Mouse (Mus musculus) forebrain, embryonic 15.5 days (tissue): ENCODE data around the gene Fads1. TPM values are rescaled to one million over a fixed set of nuclear protein-coding genes. Genes with fewer than 3 reads are reported as not detected.
"Not testable (repeated sequence)": the region's sequence is repeated elsewhere in the genome, so short reads cannot be mapped to it uniquely, and the experiment has no call there.

Source experiments
- ATAC-seq: fragments of 200-750 bp; cut with Nextera tagmentation; replicated peaks from 2 replicates; pipeline ENCODE4 v1.8.0; 2017; ENCODE audit warnings: mild to moderate bottlenecking, moderate TSS enrichment, moderate library complexity
- H3K27ac ChIP-seq: fragments of 300-500 bp; sonication (generic); replicated peaks from 2 replicates; pipeline ENCODE4 v1.5.1; 2015; ENCODE audit warnings: mild to moderate bottlenecking, inconsistent platforms
- H3K27me3 ChIP-seq: fragments of 300-500 bp; sonication (generic); 2 replicates; pipeline ENCODE4 v1.6.1; 2015; ENCODE audit warnings: inconsistent platforms
- H3K36me3 ChIP-seq: fragments of 300-500 bp; sonication (generic); 2 replicates; pipeline ENCODE4 v1.6.1; 2015; ENCODE audit warnings: mild to moderate bottlenecking, inconsistent platforms
- H3K4me1 ChIP-seq: fragments of 300-500 bp; sonication (generic); 2 replicates; pipeline ENCODE4 v1.6.1; 2015; ENCODE audit warnings: inconsistent platforms
- H3K4me2 ChIP-seq: fragments of 300-500 bp; sonication (generic); replicated peaks from 2 replicates; pipeline ENCODE4 v1.6.1; 2015; ENCODE audit warnings: mild to moderate bottlenecking, inconsistent platforms
- H3K4me3 ChIP-seq: fragments of 300-500 bp; sonication (generic); 2 replicates; pipeline ENCODE4 v1.5.1; 2015; ENCODE audit warnings: mild to moderate bottlenecking, inconsistent platforms
- H3K9ac ChIP-seq: fragments of 300-500 bp; sonication (generic); replicated peaks from 2 replicates; pipeline ENCODE4 v1.6.1; 2015; ENCODE audit warnings: mild to moderate bottlenecking, inconsistent platforms
- H3K9me3 ChIP-seq: fragments of 300-500 bp; sonication (generic); 2 replicates; pipeline ENCODE4 v1.6.1; 2016; ENCODE audit warnings: inconsistent platforms
- WGBS: fragments of 180-500 bp; shearing (Covaris S2); methylation state at CpG from one replicate; pipeline ENCODE4 v1.1.7; 2015; ENCODE audit warnings: mixed read lengths; 5-methylcytosine and 5-hydroxymethylcytosine counted together
- polyA plus RNA-seq: library from polyadenylated mRNA; unstranded; fragments of >200 nt; fragmentation: Nextera tagmentation; extraction: Ambion mirVana; gene quantifications from 2 replicates; pipeline ENCODE4 v1.2.1, GENCODE M21; 2015

Gene Fads1
- 158 and 166 TPM in 2 replicates for polyA plus RNA-seq

DNA sequence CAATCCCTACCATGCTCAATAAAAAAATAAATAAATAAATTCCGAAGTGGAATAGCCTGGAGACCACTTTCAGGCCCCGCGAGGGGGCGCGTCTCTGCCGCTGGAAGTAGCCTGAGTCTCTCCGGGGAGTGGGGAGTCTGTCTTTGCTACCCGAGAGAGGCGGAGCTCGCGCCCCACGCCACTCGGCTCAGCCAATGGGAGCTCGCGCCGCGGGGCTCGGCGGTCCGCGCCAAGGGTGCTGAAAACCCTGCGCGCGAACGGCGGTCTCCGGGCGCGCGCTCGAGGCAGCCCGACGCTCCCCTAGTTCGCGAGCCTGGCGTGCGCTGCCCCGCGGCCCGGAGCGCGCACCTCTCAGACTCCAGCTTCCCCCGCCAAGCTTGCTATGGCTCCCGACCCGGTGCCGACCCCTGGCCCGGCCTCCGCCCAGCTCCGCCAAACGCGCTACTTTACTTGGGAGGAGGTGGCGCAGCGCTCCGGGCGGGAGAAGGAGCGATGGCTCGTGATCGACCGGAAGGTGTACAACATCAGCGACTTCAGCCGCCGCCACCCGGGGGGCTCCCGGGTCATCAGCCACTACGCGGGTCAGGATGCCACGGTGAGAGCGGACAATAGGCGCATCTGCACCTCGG is at the start of gene Fads1:
Gene Fads1 (plus strand): TSS at position 219 of the 629 bp plus-strand sequence.
- Histone ChIP-seq H3K36me3 (peaks cover 23% of the 10 kb centered on the region), H3K27ac (peak within 1 kb of the TSS; percentile 94), H3K27me3 (no peaks in the 10 kb centered on the region), H3K9ac (peak within 1 kb of the TSS; percentile 95), H3K9me3 (no peaks in the 10 kb centered on the region), H3K4me1 (peaks cover 46% of the 10 kb centered on the region), H3K4me3 (peak within 1 kb of the TSS; percentile 70), H3K4me2 (peak within 1 kb of the TSS; percentile 79)
- WGBS: under 1% methylated on average over 70 of the region's 70 CpGs
- peak; percentile 97 for ATAC-seq

DNA sequence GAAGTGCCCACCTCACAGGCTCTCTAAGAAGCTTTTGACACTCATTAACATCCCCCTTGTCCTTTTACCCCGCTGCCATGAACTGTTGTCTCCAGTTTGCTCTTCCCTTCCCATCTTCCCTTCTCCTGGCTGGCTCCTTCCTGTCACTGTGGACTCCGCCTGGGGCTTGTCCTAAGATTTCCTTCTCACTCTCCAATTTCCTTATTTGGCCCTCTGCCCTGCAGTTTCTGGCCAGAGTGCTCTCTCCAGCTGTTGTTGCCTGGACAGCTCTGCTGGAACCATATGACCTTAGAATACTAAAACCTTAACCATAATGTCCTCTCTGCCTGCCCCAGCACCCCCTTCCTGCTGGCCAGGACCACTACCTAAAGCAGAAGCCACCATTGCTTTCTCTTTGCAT is 48.0 kb upstream of the Fads1 start:
- H3K4me1 ChIP-seq: no peaks in the 10 kb centered on the region
- WGBS: 74% methylated on average over 2 of the region's 2 CpGs
- ATAC-seq: no peak
- no peak overlapping the region for H3K9ac ChIP-seq
- H3K36me3 ChIP-seq: no peaks in the 10 kb centered on the region
- H3K9me3 ChIP-seq: no peaks in the 10 kb centered on the region
- H3K27ac ChIP-seq: no peak overlapping the region
- no peak overlapping the region for H3K4me3 ChIP-seq
- no peaks in the 10 kb centered on the region for H3K27me3 ChIP-seq
- no peak overlapping the region for H3K4me2 ChIP-seq

DNA sequence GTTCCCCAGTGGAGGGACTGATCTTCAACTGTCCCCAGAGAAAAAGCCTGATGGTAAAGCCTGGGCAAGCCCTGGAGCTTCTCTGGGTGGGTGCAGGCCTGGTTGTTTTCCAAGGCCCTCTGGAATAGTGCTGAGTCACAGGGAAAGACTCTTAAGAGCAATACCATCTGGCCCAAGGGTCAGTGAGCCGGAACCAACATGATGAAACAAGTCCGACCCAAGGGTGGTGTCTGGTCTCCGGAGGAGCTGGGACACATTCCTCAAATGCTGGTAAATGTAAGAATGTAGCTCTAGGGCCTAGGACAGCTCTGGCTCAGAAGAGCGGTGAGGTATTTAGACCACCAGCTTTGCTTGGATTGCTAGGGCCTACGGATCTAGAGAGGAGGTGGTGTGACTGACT is 45.3 kb upstream of the Fads1 start:
- Histone ChIP-seq H3K27ac (no peak overlapping the region), H3K9me3 (no peaks in the 10 kb centered on the region), H3K4me2 (no peak overlapping the region), H3K27me3 (no peaks in the 10 kb centered on the region), H3K4me3 (no peak overlapping the region), H3K36me3 (no peaks in the 10 kb centered on the region), H3K9ac (no peak overlapping the region), H3K4me1 (no peaks in the 10 kb centered on the region)
- 86% methylated on average over 5 of the region's 5 CpGs for WGBS
- no peak for ATAC-seq

DNA sequence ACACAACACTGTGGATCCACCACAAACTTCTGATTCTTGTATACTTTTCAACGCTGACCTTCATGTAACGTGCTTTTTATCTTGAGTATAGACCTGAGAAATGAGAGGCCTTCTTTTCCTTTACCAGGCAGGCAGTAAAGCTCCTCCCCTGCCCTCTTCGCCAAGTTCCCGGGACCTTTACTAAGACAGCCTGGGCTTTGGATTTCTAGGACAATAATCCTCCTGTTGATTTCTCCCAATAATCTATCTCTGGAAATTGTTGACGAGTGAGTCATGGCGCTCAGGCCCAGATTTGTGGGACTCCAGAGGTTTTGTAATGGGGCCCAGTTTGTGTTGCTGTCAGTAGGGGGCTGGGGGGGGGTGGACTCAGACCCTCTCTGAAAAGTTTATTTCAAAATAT is 43.0 kb upstream of the Fads1 start:
- Histone ChIP-seq H3K4me1 (no peaks in the 10 kb centered on the region), H3K27ac (no peak overlapping the region), H3K4me3 (no peak overlapping the region), H3K36me3 (no peaks in the 10 kb centered on the region), H3K9me3 (no peaks in the 10 kb centered on the region), H3K4me2 (no peak overlapping the region), H3K9ac (no peak overlapping the region), H3K27me3 (no peaks in the 10 kb centered on the region)
- 80% methylated on average over 6 of the region's 6 CpGs for WGBS
- ATAC-seq: no peak

DNA sequence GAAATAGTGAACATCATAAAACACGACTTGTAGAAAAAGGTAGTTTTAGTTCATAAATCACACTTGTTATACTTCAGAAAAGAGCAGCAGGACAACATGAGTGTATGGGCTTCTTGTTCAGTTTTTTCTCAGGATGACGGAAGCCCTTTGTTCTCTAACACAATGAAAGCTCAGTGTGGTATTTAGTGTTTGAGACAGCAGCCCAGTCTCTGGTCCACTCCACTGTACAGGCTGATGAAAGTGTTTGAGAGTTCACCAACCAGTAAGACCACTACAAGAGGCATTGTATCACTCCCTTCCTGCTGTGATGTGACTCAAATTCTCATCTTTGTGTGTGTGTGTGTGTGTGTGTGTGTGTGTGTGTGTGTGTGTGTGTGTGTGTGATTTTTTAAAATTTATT is 39.0 kb upstream of the Fads1 start:
- H3K4me1 ChIP-seq: no peaks in the 10 kb centered on the region
- H3K4me3 ChIP-seq: no peak overlapping the region
- H3K4me2 ChIP-seq: no peak overlapping the region
- 16% methylated on average over 2 of the region's 2 CpGs for WGBS
- H3K9me3 ChIP-seq: no peaks in the 10 kb centered on the region
- ATAC-seq: no peak
- H3K27me3 ChIP-seq: no peaks in the 10 kb centered on the region
- no peak overlapping the region for H3K27ac ChIP-seq
- no peak overlapping the region for H3K9ac ChIP-seq
- no peaks in the 10 kb centered on the region for H3K36me3 ChIP-seq

DNA sequence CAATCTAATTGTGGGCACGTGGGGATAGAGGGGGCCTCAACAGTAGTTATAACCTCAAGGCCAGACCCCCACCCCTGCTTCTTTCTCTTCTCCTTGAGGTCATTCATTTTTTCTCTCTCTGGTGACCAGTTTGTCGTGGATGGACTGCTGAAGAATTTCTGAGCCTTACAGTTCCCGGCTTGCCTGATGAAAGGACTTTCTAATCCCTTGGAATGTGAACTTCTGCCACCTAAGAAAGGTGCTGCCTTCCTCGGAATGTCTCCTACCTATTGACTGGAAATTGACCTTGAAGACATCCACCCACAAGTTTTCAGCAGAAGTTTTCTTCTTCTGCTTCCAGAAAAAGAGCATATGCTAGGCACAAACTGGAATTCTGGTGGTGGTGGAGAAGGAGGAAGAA is 38.2 kb upstream of the Fads1 start:
- H3K36me3 ChIP-seq: no peaks in the 10 kb centered on the region
- H3K9me3 ChIP-seq: no peaks in the 10 kb centered on the region
- 51% methylated on average over 4 of the region's 4 CpGs for WGBS
- no peaks in the 10 kb centered on the region for H3K27me3 ChIP-seq
- no peak for ATAC-seq
- no peak overlapping the region for H3K9ac ChIP-seq
- H3K4me1 ChIP-seq: no peaks in the 10 kb centered on the region
- no peak overlapping the region for H3K4me3 ChIP-seq
- H3K27ac ChIP-seq: no peak overlapping the region
- no peak overlapping the region for H3K4me2 ChIP-seq

DNA sequence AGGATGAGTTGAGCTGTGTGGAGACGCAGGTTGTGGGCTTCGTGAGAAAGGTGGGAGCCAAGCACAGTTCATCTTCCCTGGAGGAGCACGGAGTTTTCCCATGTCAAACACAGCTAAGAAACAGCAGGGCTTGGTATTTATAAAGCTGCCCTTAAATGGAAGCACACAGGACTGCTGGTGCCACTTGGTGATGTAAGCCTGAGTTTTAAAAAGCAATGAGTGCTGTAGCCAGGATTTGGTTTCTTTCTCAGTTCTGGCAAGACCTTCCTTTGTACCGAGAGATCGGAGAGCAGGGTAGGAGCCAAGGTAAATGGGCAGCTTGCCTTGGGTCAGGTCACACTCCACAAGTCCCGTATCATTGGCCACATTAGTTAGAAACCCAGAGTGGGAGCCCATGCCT is 34.1 kb upstream of the Fads1 start:
- no peak overlapping the region for H3K9ac ChIP-seq
- H3K27me3 ChIP-seq: no peaks in the 10 kb centered on the region
- H3K4me2 ChIP-seq: no peak overlapping the region
- no peaks in the 10 kb centered on the region for H3K36me3 ChIP-seq
- H3K4me3 ChIP-seq: no peak overlapping the region
- no peaks in the 10 kb centered on the region for H3K9me3 ChIP-seq
- no peak overlapping the region for H3K27ac ChIP-seq
- WGBS: 77% methylated on average over 6 of the region's 6 CpGs
- ATAC-seq: no peak
- no peaks in the 10 kb centered on the region for H3K4me1 ChIP-seq

DNA sequence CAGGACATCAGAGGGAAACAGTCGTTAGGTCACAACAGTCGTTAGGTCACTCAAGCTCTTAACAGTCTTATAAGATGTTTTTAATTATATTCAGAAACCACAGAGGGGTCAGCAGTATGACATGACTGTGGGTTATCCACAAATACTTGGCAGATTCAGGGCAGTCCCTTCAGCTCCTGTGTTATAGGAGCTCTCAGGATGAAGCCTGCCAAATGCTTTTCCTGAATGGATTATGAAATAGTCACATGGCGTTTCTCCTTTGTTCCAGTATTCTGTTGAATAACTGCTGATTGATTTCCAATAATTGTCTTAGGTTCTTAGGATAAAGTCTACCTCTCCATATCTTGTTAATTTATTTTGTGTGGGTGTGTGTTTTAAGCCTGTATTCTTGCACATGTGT is 33.5 kb upstream of the Fads1 start:
- Histone ChIP-seq H3K9me3 (no peaks in the 10 kb centered on the region), H3K4me1 (no peaks in the 10 kb centered on the region), H3K36me3 (no peaks in the 10 kb centered on the region), H3K9ac (no peak overlapping the region), H3K27ac (no peak overlapping the region), H3K4me2 (no peak overlapping the region), H3K27me3 (no peaks in the 10 kb centered on the region), H3K4me3 (no peak overlapping the region)
- no peak for ATAC-seq
- WGBS: 54% methylated on average over 3 of the region's 3 CpGs

DNA sequence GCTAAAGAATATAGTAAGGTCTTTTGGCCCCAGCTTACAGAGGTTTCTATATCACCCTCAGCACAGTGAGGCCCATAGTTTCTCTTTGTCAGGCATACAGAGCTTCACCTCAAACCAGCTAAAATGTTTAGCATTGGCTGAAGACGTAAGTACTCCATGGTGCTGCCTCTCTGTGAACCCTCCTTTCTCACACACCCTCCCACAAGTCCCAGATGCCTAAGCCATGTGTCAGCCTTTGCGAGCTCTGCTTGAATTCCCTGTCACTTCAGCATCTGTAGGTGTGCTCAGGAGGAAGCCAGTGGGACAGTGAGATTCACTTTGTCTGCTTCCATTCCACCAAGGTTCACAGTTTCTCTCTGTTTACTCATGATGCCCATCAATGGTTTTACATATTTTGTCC is 25.0 kb upstream of the Fads1 start:
- H3K9ac ChIP-seq: no peak overlapping the region
- no peaks in the 10 kb centered on the region for H3K36me3 ChIP-seq
- no peak for ATAC-seq
- no peak overlapping the region for H3K4me3 ChIP-seq
- no peak overlapping the region for H3K27ac ChIP-seq
- H3K27me3 ChIP-seq: no peaks in the 10 kb centered on the region
- no peaks in the 10 kb centered on the region for H3K4me1 ChIP-seq
- H3K4me2 ChIP-seq: no peak overlapping the region
- 90% methylated on average over 2 of the region's 2 CpGs for WGBS
- no peaks in the 10 kb centered on the region for H3K9me3 ChIP-seq

DNA sequence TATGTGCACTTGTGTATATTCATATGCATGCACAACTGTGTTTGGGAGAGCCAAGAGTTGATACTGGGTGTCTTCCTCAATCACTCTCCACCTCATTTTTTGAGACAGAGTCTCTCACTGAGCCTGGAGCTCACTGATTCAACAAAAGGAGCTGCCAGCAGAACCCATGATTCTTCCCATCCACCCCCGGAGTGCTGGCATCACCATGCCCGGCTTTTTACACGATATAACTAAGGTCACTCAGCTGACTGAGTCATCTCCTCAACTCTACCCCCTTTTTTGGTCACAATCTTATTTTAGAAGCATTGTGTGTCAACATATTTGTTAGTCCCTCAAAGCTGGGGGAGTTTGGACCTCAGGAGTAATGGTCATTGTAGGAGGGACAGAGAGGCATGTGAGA is 18.8 kb upstream of the Fads1 start:
- WGBS: 92% methylated on average over 3 of the region's 3 CpGs
- no peak overlapping the region for H3K4me3 ChIP-seq
- no peak overlapping the region for H3K27ac ChIP-seq
- no peak for ATAC-seq
- no peaks in the 10 kb centered on the region for H3K9me3 ChIP-seq
- no peak overlapping the region for H3K4me2 ChIP-seq
- no peaks in the 10 kb centered on the region for H3K27me3 ChIP-seq
- H3K9ac ChIP-seq: no peak overlapping the region
- no peaks in the 10 kb centered on the region for H3K4me1 ChIP-seq
- no peaks in the 10 kb centered on the region for H3K36me3 ChIP-seq

DNA sequence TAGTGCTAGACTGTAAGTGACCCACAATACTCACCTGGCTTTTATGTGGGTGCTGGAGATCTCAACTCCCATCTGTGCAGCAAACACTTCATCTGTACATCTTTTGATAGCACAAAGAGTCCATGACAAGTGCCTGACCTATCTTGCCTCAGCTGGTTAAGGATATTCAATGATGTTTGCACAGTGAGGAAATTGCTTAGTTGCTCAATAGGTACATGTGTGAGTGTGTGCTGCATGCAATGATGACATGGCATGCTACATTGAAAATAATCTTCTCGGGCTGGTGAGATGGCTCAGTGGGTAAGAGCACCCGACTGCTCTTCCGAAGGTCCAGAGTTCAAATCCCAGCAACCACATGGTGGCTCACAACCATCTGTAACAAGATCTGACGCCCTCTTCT is 16.8 kb upstream of the Fads1 start:
- H3K4me1 ChIP-seq, H3K4me2 ChIP-seq, ATAC-seq, H3K27ac ChIP-seq, H3K9ac ChIP-seq, H3K9me3 ChIP-seq, H3K27me3 ChIP-seq, H3K36me3 ChIP-seq, H3K4me3 ChIP-seq: not testable (repeated sequence)
- 98% methylated on average over 4 of the region's 4 CpGs for WGBS

DNA sequence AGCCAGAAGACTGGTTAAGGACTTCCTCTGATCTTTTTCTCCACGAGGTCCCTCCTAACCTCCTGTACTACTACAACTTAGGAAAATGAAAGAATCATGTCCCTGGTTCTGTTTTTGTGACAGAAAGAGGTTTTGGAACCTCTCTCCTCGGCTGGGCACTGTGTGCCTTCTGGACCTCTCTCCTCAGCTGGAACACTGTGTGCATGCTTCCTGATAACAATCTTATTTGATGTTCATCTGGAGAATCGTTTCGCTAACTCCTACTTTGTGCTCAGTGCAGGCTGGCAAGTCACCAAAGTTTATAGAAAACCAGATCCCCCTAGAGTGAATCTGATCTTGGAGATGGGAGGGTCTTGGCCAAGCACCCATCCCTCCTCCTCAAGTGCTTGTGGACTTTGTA is 15.6 kb upstream of the Fads1 start:
- Histone ChIP-seq H3K9me3 (no peaks in the 10 kb centered on the region), H3K9ac (no peak overlapping the region), H3K4me2 (no peak overlapping the region), H3K27me3 (no peaks in the 10 kb centered on the region), H3K4me3 (no peak overlapping the region), H3K36me3 (no peaks in the 10 kb centered on the region), H3K27ac (no peak overlapping the region), H3K4me1 (no peaks in the 10 kb centered on the region)
- 86% methylated on average over 4 of the region's 4 CpGs for WGBS
- ATAC-seq: no peak

DNA sequence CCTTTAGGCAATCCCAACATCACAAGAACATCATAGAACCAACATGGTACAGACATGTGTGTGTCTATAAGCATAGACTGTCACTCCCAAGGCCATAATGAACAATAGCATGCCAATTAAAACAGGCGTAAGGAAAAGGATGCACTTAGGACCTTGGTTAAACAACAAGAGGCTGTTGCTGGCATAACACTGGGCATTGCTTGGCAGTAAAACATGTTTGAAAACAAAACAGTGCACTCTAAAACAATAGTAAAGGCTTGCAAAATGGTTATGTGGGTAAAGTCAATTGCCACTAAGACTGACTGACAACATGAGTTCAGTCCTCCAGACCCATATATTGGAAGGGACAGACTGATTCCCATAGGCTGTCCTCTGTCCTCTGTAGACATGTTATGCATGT is 14.7 kb upstream of the Fads1 start:
- H3K9me3 ChIP-seq: no peaks in the 10 kb centered on the region
- H3K36me3 ChIP-seq: no peaks in the 10 kb centered on the region
- no peak overlapping the region for H3K4me2 ChIP-seq
- H3K9ac ChIP-seq: no peak overlapping the region
- no peak overlapping the region for H3K27ac ChIP-seq
- H3K4me3 ChIP-seq: no peak overlapping the region
- 72% methylated on average over 1 of the region's 1 CpGs for WGBS
- no peaks in the 10 kb centered on the region for H3K4me1 ChIP-seq
- ATAC-seq: no peak
- H3K27me3 ChIP-seq: no peaks in the 10 kb centered on the region
